Mouse (Mus musculus) cerebellum, adult (tissue): Measurements from ENCODE around the gene Abcb8.
"Not testable (repeated sequence)": the region's sequence is repeated elsewhere in the genome, so short reads cannot be mapped to it uniquely, and the experiment has no call there.

Source experiments
- ATAC-seq: cut with Nextera tagmentation; 2 replicates; pipeline ENCODE4 v1.9.2; 2017; ENCODE audit warnings: mild to moderate bottlenecking, moderate library complexity, mixed read lengths; ENCODE audit not compliant: insufficient number of reproducible peaks, low FRiP score, low TSS enrichment

The Abcb8 gene

GRCm38 (mm10) chr5:24392724-24393123 lies 739 bp upstream of the Abcb8 start:
- ATAC-seq = no peak

- ATAC-seq = peak; percentile 93
These were observed 867 bp downstream of the Abcb8 start for GRCm38 (mm10) chr5:24394165-24394894.

- ATAC-seq = not testable (repeated sequence)
These were observed 2.8 kb downstream of the Abcb8 start for GRCm38 (mm10) chr5:24396254-24396653.

- no peak for ATAC-seq
These were observed 6.2 kb downstream of the Abcb8 start for GRCm38 (mm10) chr5:24399686-24400085.

GRCm38 (mm10) chr5:24400362-24400761 lies 6.9 kb downstream of the Abcb8 start:
- no peak for ATAC-seq

- no peak for ATAC-seq
These were observed 7.6 kb downstream of the Abcb8 start for GRCm38 (mm10) chr5:24400911-24401605.

GRCm38 (mm10) chr5:24401969-24402368 lies 8.5 kb downstream of the Abcb8 start:
- no peak for ATAC-seq

GRCm38 (mm10) chr5:24404594-24405360 lies 11.3 kb downstream of the Abcb8 start:
- no peak for ATAC-seq

- no peak for ATAC-seq
These were observed 12.0 kb downstream of the Abcb8 start for GRCm38 (mm10) chr5:24405389-24405876.

GRCm38 (mm10) chr5:24408651-24409050 lies 15.2 kb downstream of the Abcb8 start:
- ATAC-seq = no peak

GRCm38 (mm10) chr5:24409466-24409865 lies 16.0 kb downstream of the Abcb8 start:
- no peak for ATAC-seq

- ATAC-seq = no peak
These were observed 18.6 kb downstream of the Abcb8 start for GRCm38 (mm10) chr5:24412063-24412462.

- no peak for ATAC-seq
These were observed 19.7 kb downstream of the Abcb8 start, which contains the start of gene Asic3 for GRCm38 (mm10) chr5:24413042-24413693. Asic3 (plus strand) TSS chr5:24413392.

- no peak for ATAC-seq
These were observed 20.5 kb downstream of the Abcb8 start for GRCm38 (mm10) chr5:24413938-24414337.

GRCm38 (mm10) chr5:24416222-24416736 lies 22.8 kb downstream of the Abcb8 start:
- ATAC-seq = peak; percentile 68

- no peak for ATAC-seq
These were observed 24.1 kb downstream of the Abcb8 start for GRCm38 (mm10) chr5:24417587-24417986.

- no peak for ATAC-seq
These were observed 26.9 kb downstream of the Abcb8 start for GRCm38 (mm10) chr5:24420381-24420780.

- ATAC-seq = peak; percentile 95
These were observed 29.9 kb downstream of the Abcb8 start, which contains the start of the genes Cdk5 and Slc4a2 for GRCm38 (mm10) chr5:24423129-24424003. Cdk5 (minus strand) TSS chr5:24423530. Slc4a2 (plus strand) TSS chr5:24423837.
